Mouse (Mus musculus) neural tube, embryonic 11.5 days (tissue): Measurements from ENCODE around the gene Ovca2. TPM values are rescaled to one million over a fixed set of nuclear protein-coding genes. Genes with fewer than 3 reads are reported as not detected.
"Not testable (repeated sequence)": the region's sequence is repeated elsewhere in the genome, so short reads cannot be mapped to it uniquely, and the experiment has no call there.

Experiments used
- ATAC-seq: fragments of 200-750 bp; cut with Nextera tagmentation; 2 replicates; pipeline ENCODE4 v1.8.0; 2017; ENCODE audit warnings: moderate number of reproducible peaks, mild to moderate bottlenecking, moderate TSS enrichment, moderate library complexity; ENCODE audit not compliant: insufficient read depth, low FRiP score, low TSS enrichment
- DNase-seq: peaks from one replicate; pipeline ENCODE4 v3.0.0-alpha.2; 2015; ENCODE audit warnings: low spot score
- H3K27ac ChIP-seq: fragments of 300-500 bp; sonication (generic); 2 replicates; pipeline ENCODE4 v1.5.1; 2014; ENCODE audit warnings: low read depth, mild to moderate bottlenecking, low read length
- H3K27me3 ChIP-seq: fragments of 300-500 bp; sonication (generic); 2 replicates; pipeline ENCODE4 v1.6.1; 2014; ENCODE audit warnings: mild to moderate bottlenecking, low read length, mixed read lengths; ENCODE audit not compliant: control insufficient read depth, insufficient read depth
- H3K36me3 ChIP-seq: fragments of 300-500 bp; sonication (generic); 2 replicates; pipeline ENCODE4 v1.6.1; 2014; ENCODE audit warnings: mild to moderate bottlenecking, low read length, moderate library complexity, mixed read lengths; ENCODE audit not compliant: control insufficient read depth, insufficient read depth
- H3K4me1 ChIP-seq: fragments of 300-500 bp; sonication (generic); 2 replicates; pipeline ENCODE4 v1.6.1; 2014; ENCODE audit warnings: low read length, mixed read lengths; ENCODE audit not compliant: control insufficient read depth, insufficient read depth
- H3K4me2 ChIP-seq: fragments of 300-500 bp; sonication (generic); 2 replicates; pipeline ENCODE4 v1.6.1; 2014; ENCODE audit warnings: low read depth, mild to moderate bottlenecking, moderate library complexity
- H3K4me3 ChIP-seq: fragments of 300-500 bp; sonication (generic); 2 replicates; pipeline ENCODE4 v1.5.1; 2014; ENCODE audit warnings: low read depth, low read length
- H3K9ac ChIP-seq: fragments of 300-500 bp; sonication (generic); 2 replicates; pipeline ENCODE4 v1.6.1; 2014; ENCODE audit warnings: mild to moderate bottlenecking, low read length
- H3K9me3 ChIP-seq: fragments of 300-500 bp; sonication (generic); 2 replicates; pipeline ENCODE4 v1.6.1; 2016; ENCODE audit warnings: low read length; ENCODE audit not compliant: control insufficient read depth
- WGBS: fragments of 180-500 bp; shearing (Covaris S2); extraction: QIAGEN DNeasy Blood & Tissue Kit; methylation state at CpG from one replicate; pipeline ENCODE4 v1.1.7; 2014; 5-methylcytosine and 5-hydroxymethylcytosine counted together
- polyA plus RNA-seq: library from polyadenylated mRNA; unstranded; fragments of >200 nt; fragmentation: Nextera tagmentation; extraction: Ambion mirVana; gene quantifications from 2 replicates; pipeline ENCODE4 v1.2.1, GENCODE M21; 2014

Ovca2 gene
- polyA plus RNA-seq, 1 experiment from 2014 or later = 37.4 TPM

DNA sequence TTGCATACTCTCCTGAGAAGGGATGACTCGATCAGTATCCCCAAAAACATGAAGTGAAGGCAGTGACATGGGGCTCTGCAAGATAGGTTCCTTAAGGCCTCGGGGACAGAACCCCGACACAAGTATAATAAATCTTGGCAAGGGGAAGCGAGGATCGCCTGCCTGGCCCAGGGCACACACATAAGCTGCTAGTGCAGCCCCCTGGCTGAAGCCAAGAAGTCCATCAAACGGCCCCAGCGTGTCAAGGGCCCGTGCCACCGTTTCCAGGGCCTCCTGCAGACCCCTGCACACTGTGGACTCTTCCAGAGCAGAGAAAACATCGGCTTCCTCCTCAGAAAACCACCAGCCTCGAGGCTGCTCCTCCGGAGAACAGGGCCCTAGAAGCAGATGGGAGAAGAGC lies 624 bp downstream of the Ovca2 start:
- WGBS = 53% methylated on average over 12 of the region's 12 CpGs
- peaks cover 12% of the 10 kb centered on the region for H3K4me1 ChIP-seq
- no peaks in the 10 kb centered on the region; the same call in none of the 2 replicates for H3K36me3 ChIP-seq
- ATAC-seq (no peak), DNase-seq (no peak)
- H3K27me3 ChIP-seq = peaks cover 2% of the 10 kb centered on the region
- peak overlapping the region; percentile 97 for H3K4me2 ChIP-seq
- H3K9ac ChIP-seq = peak overlapping the region; percentile 79
- H3K4me3 ChIP-seq = peak overlapping the region; percentile 85
- H3K9me3 ChIP-seq = no peaks in the 10 kb centered on the region
- no peak overlapping the region for H3K27ac ChIP-seq

DNA sequence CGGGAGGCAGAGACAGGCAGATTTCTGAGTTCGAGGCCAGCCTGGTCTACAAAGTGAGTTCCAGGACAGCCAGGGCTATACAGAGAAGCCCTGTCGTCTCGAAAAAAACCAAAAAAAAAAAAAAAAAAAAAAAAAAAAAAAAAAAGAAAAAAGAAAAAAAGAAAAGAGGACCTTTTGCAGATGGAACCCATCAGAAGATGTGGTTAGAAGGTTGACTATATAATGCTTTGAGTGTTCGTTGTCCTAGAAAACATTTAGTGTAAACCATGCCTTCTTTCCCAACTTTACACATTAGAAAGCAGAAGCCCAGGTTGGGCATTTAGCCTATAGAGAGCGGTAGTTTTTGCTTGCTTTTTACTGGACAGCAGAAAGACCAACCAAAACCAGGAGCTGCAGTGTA lies 4.1 kb downstream of the Ovca2 start:
- Histone ChIP-seq H3K4me1 (peaks cover 27% of the 10 kb centered on the region), H3K27me3 (peaks cover 37% of the 10 kb centered on the region)
- H3K4me2 ChIP-seq, DNase-seq, H3K36me3 ChIP-seq, H3K4me3 ChIP-seq, H3K9ac ChIP-seq, H3K27ac ChIP-seq, H3K9me3 ChIP-seq, ATAC-seq: not testable (repeated sequence)
- 75% methylated on average over 6 of the region's 6 CpGs for WGBS

DNA sequence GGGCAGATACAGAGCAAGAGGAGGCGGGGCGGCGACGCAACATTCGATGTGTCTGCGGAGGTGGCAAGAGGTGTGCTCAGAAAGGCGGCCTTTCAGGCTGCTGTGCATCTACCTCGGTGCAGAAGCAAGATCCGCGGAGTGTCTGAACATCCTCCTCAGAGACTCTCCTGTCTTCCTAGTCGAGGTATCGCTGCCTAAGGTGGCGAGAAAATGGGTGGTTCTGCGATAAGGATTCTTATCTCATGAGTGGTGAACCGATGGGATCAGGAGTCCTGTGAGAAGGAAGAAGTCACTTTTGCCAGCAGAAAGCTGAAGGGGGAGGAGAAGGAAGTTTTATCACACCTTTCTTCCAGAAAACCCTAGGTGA lies 4.9 kb downstream of the Ovca2 start:
- no peaks in the 10 kb centered on the region for H3K36me3 ChIP-seq
- no peak overlapping the region for H3K27ac ChIP-seq
- H3K4me1 ChIP-seq = peaks cover 27% of the 10 kb centered on the region
- peak overlapping the region; percentile 56 for H3K9ac ChIP-seq
- H3K4me2 ChIP-seq = peak overlapping the region; percentile 64
- peak overlapping the region; percentile 63 for H3K4me3 ChIP-seq
- no peak for DNase-seq
- WGBS = 3% methylated on average over 15 of the region's 15 CpGs
- H3K27me3 ChIP-seq = peaks cover 44% of the 10 kb centered on the region
- ATAC-seq = no peak
- H3K9me3 ChIP-seq = no peaks in the 10 kb centered on the region

DNA sequence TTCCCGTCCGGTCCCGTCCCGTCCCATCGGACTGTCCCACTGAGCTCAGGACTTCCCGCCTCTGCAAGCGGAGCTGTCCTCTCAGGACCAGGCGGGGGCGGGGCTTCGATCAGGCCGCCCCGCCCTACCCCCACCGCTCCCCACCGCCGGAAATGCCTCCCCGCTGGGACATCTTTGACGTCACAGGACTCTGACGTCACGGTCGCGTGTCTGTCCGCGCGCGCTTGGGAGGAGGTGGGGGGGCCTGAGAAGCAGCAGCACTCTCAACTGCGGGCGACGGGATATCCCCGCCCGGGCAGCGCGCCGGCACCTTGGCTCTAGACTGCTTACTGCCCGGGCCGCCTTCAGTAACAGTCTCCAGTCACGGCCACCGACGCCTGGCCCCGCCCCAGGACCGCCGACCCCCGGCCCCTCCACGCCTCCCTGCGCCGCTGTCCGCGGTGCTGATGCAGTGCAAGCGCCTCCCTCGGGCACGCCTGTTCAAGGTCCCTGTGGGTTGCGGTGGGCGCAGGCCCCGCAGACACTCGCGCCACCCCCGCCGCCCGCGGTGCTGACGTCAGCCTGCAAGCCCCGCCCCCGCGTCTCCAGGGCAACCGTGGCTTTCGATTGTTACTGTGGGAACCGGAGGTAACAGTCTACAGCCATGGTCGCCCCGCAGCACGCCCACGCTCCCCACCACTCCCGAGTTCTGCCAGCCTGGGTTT lies 5.4 kb downstream of the Ovca2 start:
- no peaks in the 10 kb centered on the region for H3K9me3 ChIP-seq
- H3K4me2 ChIP-seq = peak overlapping the region; percentile 64
- no peak overlapping the region for H3K27ac ChIP-seq
- H3K36me3 ChIP-seq = no peaks in the 10 kb centered on the region
- H3K9ac ChIP-seq = peak overlapping the region; percentile 56
- H3K27me3 ChIP-seq = peaks cover 50% of the 10 kb centered on the region
- 1% methylated on average over 68 of the region's 71 CpGs for WGBS
- DNase-seq (peak; percentile 90), ATAC-seq (peak; percentile 68)
- H3K4me1 ChIP-seq = peaks cover 33% of the 10 kb centered on the region
- peak overlapping the region; percentile 63 for H3K4me3 ChIP-seq

DNA sequence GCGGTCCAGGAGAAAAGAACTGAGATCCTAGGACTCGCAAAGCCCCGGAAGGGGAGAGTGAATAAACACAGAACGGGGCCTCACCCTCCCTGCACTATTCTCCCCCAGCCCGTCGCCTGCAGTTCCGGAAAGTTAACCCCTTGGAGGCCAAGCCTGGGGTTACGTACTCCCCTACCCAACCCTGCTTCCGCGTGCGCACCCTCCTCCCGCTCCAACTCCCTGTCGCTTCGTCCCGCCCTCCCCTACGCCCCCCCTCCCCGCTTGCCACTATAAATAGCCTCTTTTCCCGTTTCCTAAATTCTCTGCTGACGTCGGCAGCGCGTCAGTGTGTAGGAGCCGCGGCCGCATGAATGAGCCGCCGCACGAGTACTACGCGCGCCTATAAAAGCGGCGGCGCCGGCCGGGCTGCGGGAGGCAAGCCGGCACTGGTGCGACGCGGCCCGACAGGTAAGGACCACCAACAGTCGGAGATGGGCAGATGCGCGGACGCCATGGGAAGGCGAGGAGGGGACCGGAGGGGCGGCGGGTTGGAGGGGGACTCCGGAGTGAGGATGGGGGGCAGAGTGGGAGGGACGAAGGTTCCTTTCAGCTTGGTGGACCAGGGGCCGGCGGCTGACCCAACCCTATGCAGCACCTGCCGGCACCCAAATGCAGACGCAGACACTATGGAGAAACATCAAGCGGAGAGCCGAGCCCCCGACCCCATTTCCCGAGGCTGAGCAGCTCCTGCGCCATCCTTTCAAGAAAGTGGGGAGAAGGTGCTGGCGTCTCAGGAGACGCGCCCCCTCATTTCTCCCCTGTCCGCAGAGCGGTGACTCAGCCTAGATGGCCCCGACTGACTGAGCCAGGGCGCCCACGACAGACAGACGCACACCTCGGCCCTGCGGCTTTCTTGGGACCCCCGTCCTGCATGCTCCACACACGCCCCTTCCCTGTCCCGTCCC lies 6.2 kb downstream of the Ovca2 start:
- ATAC-seq (no peak), DNase-seq (peak; percentile 59)
- no peak overlapping the region for H3K27ac ChIP-seq
- no peaks in the 10 kb centered on the region for H3K36me3 ChIP-seq
- WGBS = under 1% methylated on average over 73 of the region's 75 CpGs
- peaks cover 58% of the 10 kb centered on the region for H3K27me3 ChIP-seq
- H3K9me3 ChIP-seq = no peaks in the 10 kb centered on the region
- peak overlapping the region; percentile 56; the same call in 1 of the 2 replicates for H3K9ac ChIP-seq
- H3K4me3 ChIP-seq = peak overlapping the region; percentile 63
- H3K4me1 ChIP-seq = peaks cover 31% of the 10 kb centered on the region
- H3K4me2 ChIP-seq = peak overlapping the region; percentile 64

DNA sequence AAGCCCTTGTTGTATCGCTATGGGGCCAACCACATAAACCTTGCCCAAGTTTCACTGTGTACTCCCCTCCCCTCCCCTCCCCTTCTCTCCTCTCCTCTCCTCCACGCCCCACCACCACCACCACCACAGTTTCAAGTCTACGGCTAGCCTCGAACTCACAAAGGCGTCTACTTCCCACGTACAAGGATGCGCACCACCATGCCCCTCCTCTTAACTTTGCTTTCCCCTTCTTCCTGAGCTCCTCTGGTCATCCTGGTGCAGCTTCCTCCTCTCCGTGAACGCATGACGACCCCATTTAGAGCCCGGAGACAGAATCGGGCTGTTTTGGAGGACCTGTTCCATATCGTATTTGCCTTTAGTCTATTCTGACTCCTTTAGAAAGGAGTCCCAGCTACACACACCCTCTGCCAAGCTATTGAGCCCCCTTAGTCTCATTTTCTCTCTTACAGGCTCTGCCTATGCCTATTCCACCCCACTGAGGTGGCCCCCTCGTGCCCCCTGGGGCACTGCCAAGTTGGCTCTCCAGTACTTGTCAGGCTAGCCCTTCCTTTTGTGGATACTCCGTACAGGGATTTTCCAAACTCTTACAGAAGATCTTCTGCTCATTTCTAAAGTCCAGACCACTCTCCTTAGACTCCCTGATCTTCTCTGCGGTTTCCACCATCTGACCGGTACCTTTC lies 7.3 kb downstream of the Ovca2 start:
- peaks cover 69% of the 10 kb centered on the region for H3K27me3 ChIP-seq
- DNase-seq (peak; percentile 12), ATAC-seq (no peak)
- H3K4me1 ChIP-seq = peaks cover 41% of the 10 kb centered on the region
- no peak overlapping the region for H3K27ac ChIP-seq
- no peaks in the 10 kb centered on the region for H3K36me3 ChIP-seq
- H3K4me2 ChIP-seq = no peak overlapping the region; the same call in 1 of the 2 replicates
- no peaks in the 10 kb centered on the region for H3K9me3 ChIP-seq
- 7% methylated on average over 17 of the region's 17 CpGs for WGBS
- no peak overlapping the region for H3K4me3 ChIP-seq
- no peak overlapping the region for H3K9ac ChIP-seq

DNA sequence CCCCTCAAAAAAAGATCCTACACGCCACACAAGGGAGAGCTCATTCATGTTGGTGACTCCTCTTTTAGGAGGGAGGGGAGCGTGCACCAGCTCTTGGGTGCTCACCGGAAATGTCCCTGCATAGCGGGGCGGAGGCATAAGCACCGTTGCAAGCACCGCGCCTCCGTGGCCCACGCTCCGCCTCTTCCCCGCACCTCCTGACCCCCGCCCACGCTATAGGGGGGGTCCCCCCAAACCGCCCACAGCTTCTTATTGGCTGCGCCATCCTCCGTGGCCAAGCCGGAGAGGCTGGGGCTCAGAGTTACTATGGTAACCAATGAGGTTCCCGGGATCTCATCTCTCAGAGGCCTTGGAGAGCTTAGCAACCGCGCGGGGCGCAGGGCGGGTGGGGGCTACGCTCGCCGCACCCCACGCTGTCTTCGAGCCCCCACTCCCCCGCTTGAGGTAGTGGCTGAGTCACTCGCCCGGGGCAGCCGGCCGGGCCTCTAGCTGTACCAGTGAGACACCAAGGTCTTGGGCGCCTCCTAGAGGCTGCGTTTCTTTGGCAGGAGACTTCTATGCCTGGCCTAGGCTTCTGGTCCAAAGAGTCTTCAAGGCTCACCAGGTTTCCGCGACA lies 8.4 kb downstream of the Ovca2 start:
- H3K9ac ChIP-seq = peak overlapping the region; percentile 22; the same call in 1 of the 2 replicates

More for the DNA sequence above, 8.4 kb downstream of the Ovca2 start:
- Histone ChIP-seq H3K4me2 (peak overlapping the region; percentile 77), H3K4me1 (peaks cover 49% of the 10 kb centered on the region), H3K27ac (no peak overlapping the region), H3K9me3 (no peaks in the 10 kb centered on the region), H3K4me3 (peak overlapping the region; percentile 36), H3K27me3 (peaks cover 80% of the 10 kb centered on the region), H3K36me3 (no peaks in the 10 kb centered on the region)
- DNase-seq (peak; percentile 91), ATAC-seq (peak; percentile 18; the same call in 1 of the 2 replicates)
- 0% methylated on average over 38 of the region's 38 CpGs for WGBS
